Mouse (Mus musculus) hindbrain, embryonic 11.5 days (tissue): ENCODE measurements around the gene Rnf185. TPM values are rescaled to one million over a fixed set of nuclear protein-coding genes. Genes with fewer than 3 reads are reported as not detected.
A peak's percentile ranks its signal among the peaks of the same experiment; 100 is the strongest.

Source experiments
- ATAC-seq: fragments of 200-750 bp; cut with Nextera tagmentation; 2 replicates; pipeline ENCODE4 v1.8.0; 2017; ENCODE audit warnings: mild to moderate bottlenecking, moderate TSS enrichment, moderate library complexity; ENCODE audit not compliant: low FRiP score
- DNase-seq: peaks from one replicate; pipeline ENCODE4 v3.0.0-alpha.2; 2015; ENCODE audit warnings: low spot score
- H3K27ac ChIP-seq: fragments of 300-500 bp; sonication (generic); 2 replicates; pipeline ENCODE4 v1.5.1; 2014; ENCODE audit warnings: mild to moderate bottlenecking, low read depth, low read length
- H3K27me3 ChIP-seq: fragments of 300-500 bp; sonication (generic); 2 replicates; pipeline ENCODE4 v1.6.1; 2014; ENCODE audit warnings: mild to moderate bottlenecking, low read length, moderate library complexity, mixed read lengths; ENCODE audit not compliant: control insufficient read depth, insufficient read depth
- H3K36me3 ChIP-seq: fragments of 300-500 bp; sonication (generic); 2 replicates; pipeline ENCODE4 v1.6.1; 2014; ENCODE audit warnings: mild to moderate bottlenecking, low read length, moderate library complexity, mixed read lengths; ENCODE audit not compliant: control insufficient read depth, insufficient read depth
- H3K4me1 ChIP-seq: fragments of 300-500 bp; sonication (generic); replicated peaks from 2 replicates; pipeline ENCODE4 v1.6.1; 2014; ENCODE audit warnings: low read length, mixed read lengths; ENCODE audit not compliant: control insufficient read depth, insufficient read depth
- H3K4me2 ChIP-seq: fragments of 300-500 bp; sonication (generic); replicated peaks from 2 replicates; pipeline ENCODE4 v1.6.1; 2014; ENCODE audit warnings: mild to moderate bottlenecking, low read depth, low read length
- H3K4me3 ChIP-seq: fragments of 300-500 bp; sonication (generic); 2 replicates; pipeline ENCODE4 v1.5.1; 2014; ENCODE audit warnings: low read depth, low read length
- H3K9ac ChIP-seq: fragments of 300-500 bp; sonication (generic); 2 replicates; pipeline ENCODE4 v1.6.1; 2014; ENCODE audit warnings: low read depth, low read length
- H3K9me3 ChIP-seq: fragments of 300-500 bp; sonication (generic); 2 replicates; pipeline ENCODE4 v1.6.1; 2016; ENCODE audit warnings: low read length; ENCODE audit not compliant: control insufficient read depth
- WGBS: fragments of 180-500 bp; shearing (Covaris S2); extraction: QIAGEN DNeasy Blood & Tissue Kit; methylation state at CpG from one replicate; pipeline ENCODE4 v1.1.7; 2014; 5-methylcytosine and 5-hydroxymethylcytosine counted together
- polyA plus RNA-seq: library from polyadenylated mRNA; unstranded; fragments of >200 nt; fragmentation: Nextera tagmentation; extraction: Ambion mirVana; gene quantifications from 2 replicates; pipeline ENCODE4 v1.2.1, GENCODE M21; 2014

Rnf185 gene
- polyA plus RNA-seq, 1 experiment from 2014 or later = 51.4 TPM

DNA sequence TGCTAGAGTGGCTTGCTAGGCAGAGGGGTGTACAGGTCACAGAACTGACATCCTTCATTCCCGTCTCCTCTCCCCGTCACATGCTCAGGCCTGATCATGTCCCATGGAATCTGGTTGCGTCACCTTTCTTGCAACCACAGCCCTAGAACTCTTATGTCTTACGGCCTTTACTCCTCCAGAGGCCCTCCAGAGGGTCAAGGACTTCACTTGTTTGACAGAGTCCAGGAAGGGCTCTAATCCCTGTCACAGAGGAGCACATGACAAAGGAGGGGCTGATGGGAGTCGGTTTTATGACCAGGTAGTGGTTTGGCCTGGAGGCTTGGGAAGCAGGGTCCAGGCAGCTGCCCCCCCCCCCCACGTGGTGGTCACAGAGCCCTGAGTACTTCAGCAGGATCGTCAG lies 83.2 kb downstream of the Rnf185 start:
- WGBS = 64% methylated on average over 7 of the region's 7 CpGs
- DNase-seq (no peak), ATAC-seq (no peak)
- Histone ChIP-seq H3K27me3 (no peaks in the 10 kb centered on the region), H3K4me1 (peaks cover 4% of the 10 kb centered on the region; the same call in 1 of the 2 replicates), H3K27ac (no peak overlapping the region), H3K9ac (no peak overlapping the region), H3K4me2 (peak overlapping the region; percentile 8; the same call in 1 of the 2 replicates), H3K36me3 (no peaks in the 10 kb centered on the region), H3K4me3 (0 out of 2 replicates have a peak overlapping the region, but pooled peaks have one; percentile 6), H3K9me3 (no peaks in the 10 kb centered on the region)

DNA sequence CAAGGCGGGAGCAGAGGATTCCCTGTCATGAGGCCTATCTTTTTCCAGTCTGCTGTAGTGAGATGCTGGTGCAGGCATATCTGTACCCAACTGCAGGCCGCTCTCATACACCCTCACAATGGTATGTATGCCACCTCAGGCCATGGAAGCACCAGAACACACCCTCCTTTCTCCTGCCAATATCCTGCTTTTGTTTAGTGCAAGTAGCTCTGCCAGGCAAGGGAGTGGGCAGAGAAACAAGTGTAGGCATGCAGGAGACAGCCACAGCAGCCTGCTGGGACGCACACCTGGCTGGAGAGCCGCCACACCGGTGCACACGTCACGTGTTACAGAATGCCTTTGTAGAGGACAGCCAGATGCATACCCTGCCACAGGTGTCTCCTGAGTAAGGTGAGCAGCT lies 85.8 kb downstream of the Rnf185 start:
- no peak for ATAC-seq
- no peak overlapping the region for H3K27ac ChIP-seq
- H3K36me3 ChIP-seq = no peaks in the 10 kb centered on the region
- peaks cover 4% of the 10 kb centered on the region; the same call in 1 of the 2 replicates for H3K9me3 ChIP-seq
- WGBS = 90% methylated on average over 7 of the region's 7 CpGs
- no peak overlapping the region for H3K4me2 ChIP-seq
- DNase-seq = no peak
- H3K27me3 ChIP-seq = no peaks in the 10 kb centered on the region
- H3K4me1 ChIP-seq = peaks cover 2% of the 10 kb centered on the region; the same call in 1 of the 2 replicates
- H3K9ac ChIP-seq = no peak overlapping the region
- no peak overlapping the region for H3K4me3 ChIP-seq

Other genes starting within 250 kb of the Rnf185 start
- 55.8 and 69.4 TPM in 2 replicates for gene Eif4enif1, start 250.0 kb downstream of the Rnf185 start, polyA plus RNA-seq
- gene Drg1, start 185.9 kb downstream of the Rnf185 start, polyA plus RNA-seq = 321 and 329 TPM in 2 replicates
- gene Patz1, start 163.5 kb downstream of the Rnf185 start, polyA plus RNA-seq = 91.2 and 97.0 TPM in 2 replicates
- gene Pik3ip1, start 122.0 kb downstream of the Rnf185 start, polyA plus RNA-seq = 11.5 and 12.0 TPM in 2 replicates
- 74.8 and 75.0 TPM in 2 replicates for gene Limk2, start 43.2 kb downstream of the Rnf185 start, polyA plus RNA-seq
- 0.60 and 0.86 TPM in 2 replicates for gene Pla2g3, start 35.9 kb upstream of the Rnf185 start, polyA plus RNA-seq
- gene Inpp5j, start 52.5 kb upstream of the Rnf185 start, polyA plus RNA-seq = 0.09 and 0.29 TPM in 2 replicates
- 66.5 and 67.4 TPM in 2 replicates for gene Selenom, start 62.3 kb upstream of the Rnf185 start, polyA plus RNA-seq
- gene Smtn, start 88.2 kb upstream of the Rnf185 start, polyA plus RNA-seq = 27.0 and 27.5 TPM in 2 replicates
- 31.3 and 32.1 TPM in 2 replicates for gene Morc2a, start 196.8 kb upstream of the Rnf185 start, polyA plus RNA-seq